Mouse (Mus musculus) CH12F3 (cell line): ENCODE results near the gene Dok7.

Experiments
- in situ Hi-C: fragments of 300-500 bp; cut with MboI; formaldehyde crosslinking; loops from 2 replicates; pipeline ENCODE4 v1.14.3; 2020; ENCODE audit warnings: low sequenced_read_pairs

Gene Dok7

DNA sequence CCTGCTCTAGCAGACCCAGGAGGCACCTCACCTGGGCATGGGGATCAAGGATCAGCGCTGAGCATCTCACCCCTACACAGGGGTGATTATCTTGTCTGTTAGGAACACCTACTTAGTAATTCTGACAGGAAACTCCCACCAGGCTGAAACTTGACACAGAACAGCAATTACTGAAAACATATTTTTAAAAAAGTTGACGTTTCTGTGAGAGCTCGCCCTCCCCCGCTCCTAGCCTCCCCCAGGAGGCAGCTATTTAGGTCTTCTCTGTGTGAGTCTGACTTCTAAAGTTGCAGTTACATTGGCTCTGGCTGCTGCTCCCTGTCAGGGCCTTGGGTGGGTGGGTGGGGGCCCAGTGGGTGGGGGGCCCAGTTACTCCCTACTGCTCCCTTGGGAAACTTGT is 55.9 kb downstream of the Dok7 start:
- in situ Hi-C loops, result no loop called here

DNA sequence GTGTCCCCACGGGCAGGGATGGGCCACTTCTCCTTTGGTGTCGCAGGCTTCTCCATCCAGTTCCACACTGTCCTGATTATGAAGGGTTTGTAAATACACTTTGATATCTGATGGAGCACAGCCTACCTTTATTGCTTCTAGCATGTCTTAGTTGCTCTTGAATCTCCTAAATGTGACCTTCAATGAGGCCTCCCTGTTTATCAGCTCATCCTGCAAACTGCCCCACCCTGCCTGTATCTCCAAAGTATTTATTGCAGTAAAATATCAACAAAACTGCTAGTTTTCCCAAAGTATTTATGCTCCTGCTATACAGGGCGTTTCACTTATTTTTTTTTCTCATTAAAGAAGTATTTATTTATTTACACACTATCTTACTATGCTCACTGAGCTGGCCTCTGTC is 59.4 kb downstream of the Dok7 start:
- in situ Hi-C loops, result no loop called here

DNA sequence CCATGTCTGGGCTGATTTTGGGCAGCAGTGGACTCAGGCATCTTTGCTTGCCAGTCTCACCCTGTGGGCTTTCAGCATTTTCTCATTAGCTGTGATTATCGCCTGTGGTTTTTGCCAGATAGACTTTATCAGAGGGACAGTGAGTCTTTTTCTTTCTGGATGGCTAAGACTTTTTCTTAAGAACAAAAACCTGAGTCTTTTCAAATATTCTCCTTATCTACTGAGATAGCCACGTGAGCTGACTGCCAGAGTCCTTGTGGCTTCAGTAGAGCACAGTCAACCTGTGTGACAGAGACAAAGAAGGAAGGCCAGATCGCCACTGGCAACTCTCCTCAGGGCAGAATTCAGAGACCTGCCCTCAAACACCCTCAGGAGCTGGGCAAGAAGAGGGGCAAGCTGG is 61.1 kb downstream of the Dok7 start:
- in situ Hi-C loops, result no loop called here

DNA sequence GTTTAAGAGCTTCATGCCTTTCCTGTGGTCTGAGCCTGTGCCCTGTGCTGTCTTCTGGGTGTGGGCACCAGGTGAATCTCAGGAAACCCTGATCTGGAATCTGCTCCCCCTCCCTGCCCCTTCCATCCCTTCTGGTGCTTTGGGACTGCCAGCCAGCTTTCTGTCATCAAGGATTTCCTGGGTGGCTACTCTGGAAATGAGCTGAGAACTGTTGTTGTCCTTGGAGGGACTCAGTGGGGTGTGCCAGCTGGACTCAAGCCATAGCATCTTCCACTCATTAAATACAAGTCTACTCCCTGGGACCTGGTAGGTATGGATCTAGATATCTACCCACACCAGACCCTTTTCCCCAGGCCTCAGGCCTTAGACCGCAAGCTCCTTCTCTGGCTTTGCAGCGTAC is 61.9 kb downstream of the Dok7 start:
- in situ Hi-C loops, result no loop called here

DNA sequence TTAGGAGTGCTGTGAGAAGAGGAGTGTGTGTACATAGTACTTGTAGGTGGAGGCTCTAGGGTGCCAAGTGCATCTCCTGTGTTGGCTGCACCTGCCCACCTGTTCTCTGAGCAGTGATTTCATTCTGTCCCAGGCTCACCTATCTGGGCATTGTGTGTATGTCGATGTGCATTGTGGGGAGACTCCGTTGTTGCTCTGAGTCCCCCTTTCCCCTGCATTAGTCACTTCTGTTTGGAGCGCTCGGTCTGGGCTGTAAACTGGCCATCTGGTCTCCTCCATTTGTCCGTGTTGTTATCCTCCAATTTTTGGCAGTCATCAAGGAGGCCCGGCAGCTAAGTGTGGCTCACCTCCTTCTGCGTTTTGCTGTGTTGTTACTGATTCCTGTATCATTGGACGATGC is 63.5 kb downstream of the Dok7 start:
- in situ Hi-C loops, result no loop called here

DNA sequence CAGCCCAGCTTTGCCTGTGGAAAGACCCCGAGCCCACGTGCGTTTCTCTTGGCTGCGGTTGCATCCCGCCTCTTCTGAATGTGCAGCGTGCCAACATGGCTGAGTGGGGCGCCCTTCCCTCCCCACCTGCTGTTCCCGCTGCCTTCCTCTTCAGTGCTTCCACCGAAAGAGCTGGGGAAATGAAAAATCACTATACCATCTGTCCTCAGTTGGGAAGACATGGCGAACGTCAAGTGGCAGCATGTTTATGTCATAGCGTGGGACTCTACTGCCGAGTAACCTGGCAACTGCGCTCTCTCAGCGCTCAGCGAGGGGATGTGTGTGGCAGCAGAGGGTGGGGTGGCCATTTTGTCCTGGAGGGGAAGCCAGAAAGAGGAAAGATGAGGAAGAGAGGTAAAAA is 72.6 kb downstream of the Dok7 start:
- in situ Hi-C loops, result no loop called here

DNA sequence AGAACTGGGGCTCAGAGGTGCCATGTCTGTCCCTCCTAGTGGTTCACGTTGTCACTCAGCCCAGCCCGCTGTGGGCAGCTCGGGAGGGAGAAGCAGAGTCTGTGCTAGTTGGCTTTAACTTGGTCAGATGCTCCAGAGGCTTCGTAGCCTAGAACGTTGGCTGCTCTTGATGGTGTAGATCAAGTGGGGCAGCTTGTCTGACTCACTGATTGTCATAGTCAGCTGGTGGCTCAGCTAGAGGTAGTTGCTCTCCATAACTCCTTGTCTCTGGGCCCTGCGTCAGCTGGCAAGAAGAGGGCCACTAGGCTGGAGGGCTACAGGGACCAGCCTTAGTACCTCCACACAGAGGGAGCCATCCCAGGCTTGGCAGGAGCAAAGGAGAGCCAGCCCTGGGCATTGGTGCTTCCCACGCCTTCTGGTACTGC is 73.2 kb downstream of the Dok7 start:
- in situ Hi-C loops, result no loop called here

DNA sequence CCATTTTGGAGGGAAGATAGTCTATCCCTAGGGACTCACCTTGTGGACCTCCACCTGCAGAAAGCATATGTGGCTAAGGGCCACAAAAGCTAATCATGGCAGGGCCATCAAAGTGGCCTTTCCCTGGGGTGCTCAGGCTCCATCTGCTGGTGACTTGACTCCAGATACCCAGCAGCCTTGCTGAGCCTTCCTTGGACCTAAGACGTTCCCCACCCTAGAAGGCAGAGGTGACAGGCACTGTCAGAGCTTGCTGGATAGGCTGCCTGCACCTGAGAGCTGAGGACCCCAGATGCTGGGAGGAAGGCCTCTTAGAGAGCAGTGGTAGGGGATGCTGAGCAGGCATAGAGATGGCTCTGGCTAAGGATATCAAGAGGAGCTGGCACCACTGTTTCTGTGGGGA is 74.7 kb downstream of the Dok7 start:
- in situ Hi-C loops, result no loop called here

DNA sequence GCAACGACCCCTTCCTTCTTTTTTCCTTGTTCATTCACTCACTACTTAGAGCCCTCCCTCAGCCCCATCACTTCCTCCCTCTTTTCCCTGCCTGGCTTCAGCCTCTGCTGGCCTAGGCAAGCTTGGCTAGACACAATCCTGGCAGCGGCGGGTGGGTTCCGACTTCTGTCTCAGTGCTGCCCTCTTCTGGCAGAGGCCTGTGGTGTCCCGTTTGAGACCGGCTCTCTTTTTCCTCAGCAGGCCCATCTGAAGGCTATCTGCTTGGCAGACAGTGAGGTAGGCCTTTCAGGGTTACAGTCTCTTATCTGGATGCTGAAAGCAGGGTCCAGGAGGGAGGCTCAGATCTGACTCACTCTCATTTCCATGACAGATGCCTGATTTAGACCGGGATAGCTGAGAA is 75.2 kb downstream of the Dok7 start:
- in situ Hi-C loops, result no loop called here

DNA sequence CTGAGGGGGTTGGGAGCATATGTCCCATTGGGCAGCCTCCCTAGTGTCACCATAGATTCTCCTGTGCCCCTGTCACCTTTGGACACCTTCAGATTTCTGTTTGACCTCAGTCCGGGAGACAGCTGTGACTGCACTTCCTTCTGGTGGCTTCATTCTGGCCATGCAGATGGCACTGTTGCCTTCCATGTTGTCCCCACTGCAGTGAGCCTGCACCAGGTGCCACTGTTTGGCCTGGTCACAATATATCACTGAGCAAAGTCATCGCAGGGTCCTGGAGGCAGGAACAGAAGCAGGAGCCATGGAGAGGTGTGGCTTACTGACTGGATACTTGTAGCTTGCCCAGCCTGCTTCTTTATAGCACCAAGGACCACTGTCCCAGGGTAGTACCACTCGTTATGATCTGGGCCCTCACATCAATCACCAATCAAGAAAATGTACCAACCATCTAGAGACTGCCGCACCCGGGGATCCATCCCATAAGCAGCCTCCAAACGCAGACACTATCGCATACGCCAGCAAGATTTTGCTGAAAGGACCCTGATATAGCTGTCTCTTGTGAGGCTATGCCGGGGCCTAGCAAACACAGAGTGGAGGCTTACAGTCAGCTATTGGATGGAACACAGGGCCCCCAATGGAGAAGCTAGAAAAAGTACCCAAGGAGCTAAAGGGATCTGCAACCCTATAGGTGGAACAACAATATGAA is 75.9 kb downstream of the Dok7 start:
- in situ Hi-C loops, result no loop called here

DNA sequence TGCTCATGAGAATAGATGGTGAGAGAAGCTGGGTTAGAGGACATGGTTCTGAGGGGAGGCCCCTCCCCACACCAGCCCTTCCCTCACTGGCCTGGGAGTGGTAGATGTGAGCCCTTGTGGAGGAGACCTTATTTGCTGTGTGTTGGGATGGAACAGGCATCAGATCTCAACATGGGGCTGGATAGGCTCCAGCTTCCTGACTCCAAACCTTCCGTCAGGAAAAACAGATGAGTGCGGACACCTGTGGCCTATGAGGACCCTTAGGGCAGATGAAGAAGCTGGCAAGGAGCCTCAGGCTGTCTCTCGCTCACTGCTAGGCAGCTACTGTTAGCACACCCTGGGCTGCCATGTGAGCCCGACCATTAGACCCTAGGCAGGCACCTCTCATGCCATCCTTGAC is 76.9 kb downstream of the Dok7 start:
- in situ Hi-C loops, result no loop called here

DNA sequence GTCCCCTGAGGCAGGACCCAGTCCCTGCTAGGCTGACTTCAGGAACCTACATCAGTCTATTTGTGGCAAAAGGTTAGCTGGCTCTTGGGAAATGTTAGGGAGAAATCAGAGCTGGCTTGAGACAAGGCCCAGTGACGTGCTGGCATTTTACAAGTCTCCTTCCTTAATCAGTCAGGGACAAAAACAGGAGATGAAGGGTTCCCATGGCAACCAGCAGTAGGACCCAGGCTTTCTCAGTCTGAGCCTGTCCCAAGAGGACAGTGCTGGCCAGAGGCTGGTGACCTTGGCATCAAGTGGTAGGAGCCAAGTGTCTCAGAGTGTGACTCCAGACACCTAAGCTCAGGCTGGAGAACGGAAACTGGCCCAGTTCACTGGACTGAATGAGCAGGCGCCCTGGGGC is 77.7 kb downstream of the Dok7 start:
- in situ Hi-C loops, result no loop called here

DNA sequence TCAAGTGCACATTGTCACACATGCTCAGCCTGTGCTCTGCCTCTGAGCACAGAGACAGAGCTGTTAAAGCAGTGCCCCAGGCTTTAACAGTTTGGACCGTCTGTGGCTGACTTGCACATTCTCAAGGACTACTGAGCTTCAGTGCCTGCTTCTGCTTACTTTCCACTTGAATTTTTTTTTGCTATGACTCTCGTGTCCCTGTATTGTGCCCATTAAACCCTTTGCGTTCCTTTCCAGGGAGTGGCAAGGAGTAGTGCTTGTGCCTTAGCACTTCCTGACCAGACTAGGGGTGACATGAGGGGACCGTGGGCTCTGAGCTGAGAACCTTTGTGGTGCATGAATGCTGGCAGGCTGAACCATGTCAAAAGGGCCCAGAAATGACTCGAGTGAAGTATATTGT is 79.3 kb downstream of the Dok7 start:
- in situ Hi-C loops, result no loop called here
